In genomic region chr7:66101866-66102265, GRCm38 (mm10) we compare ENCODE assay signal across 9 mouse cellular contexts. TPM values are rescaled to one million over a fixed set of nuclear protein-coding genes. Genes with fewer than 3 reads are reported as not detected.
DNase-seq lines count a peak whose midpoint lies in the region; ATAC-seq and TF ChIP-seq lines count a peak whose summit lies in the region.
"Had no signal": no experiment of that assay in that cellular context is flagged by ENCODE, and none has a peak within 500 bp of the region (broad histone marks: within the 10 kb centered on the region; RNA-seq: fewer than 3 reads in every experiment).

No protein-coding gene starts in this region.

- WGBS in kidney, postnatal 0 days = 2% methylated on average over 4 of the region's 4 CpGs
- WGBS in kidney, embryonic 16.5 days = 6% methylated on average over 4 of the region's 4 CpGs

- no peaks in the 10 kb centered on the region for H3K27me3 ChIP-seq in kidney, postnatal 0 days (ENCODE audit: insufficient read depth, low read length)
- H3K27me3 ChIP-seq in kidney, embryonic 16.5 days (ENCODE audit: insufficient read depth, low read length) = no peaks in the 10 kb centered on the region
- H3K27me3 ChIP-seq: embryonic facial prominence, embryonic 12.5 days had no signal

- no peaks in the 10 kb centered on the region for H3K36me3 ChIP-seq in kidney, postnatal 0 days (ENCODE audit: insufficient read depth, low read length)
- no peaks in the 10 kb centered on the region for H3K36me3 ChIP-seq in kidney, embryonic 16.5 days (ENCODE audit: insufficient read depth, low read length)
- H3K36me3 ChIP-seq: embryonic facial prominence, embryonic 12.5 days had no signal

- no peak overlapping the region for H3K4me3 ChIP-seq in kidney, postnatal 0 days (replicated peaks; ENCODE audit: low read depth, low read length)
- no peak overlapping the region for H3K4me3 ChIP-seq in kidney, embryonic 16.5 days (ENCODE audit: low read length)
- H3K4me3 ChIP-seq: embryonic facial prominence, embryonic 12.5 days had no signal

- H3K4me1 ChIP-seq in kidney, postnatal 0 days (replicated peaks; ENCODE audit: insufficient read depth, low read length) = peaks cover 5% of the 10 kb centered on the region; the same call in 1 of the 2 replicates
- no peaks in the 10 kb centered on the region; the same call in 1 of the 2 replicates for H3K4me1 ChIP-seq in kidney, embryonic 16.5 days (ENCODE audit: insufficient read depth, low read length)

- H3K27ac ChIP-seq in kidney, postnatal 0 days = no peak overlapping the region
- H3K27ac ChIP-seq in kidney, embryonic 16.5 days (ENCODE audit: low read length) = no peak overlapping the region
- H3K27ac ChIP-seq: embryonic facial prominence, embryonic 12.5 days had no signal

- no peaks in the 10 kb centered on the region for H3K9me3 ChIP-seq in kidney, postnatal 0 days (replicated peaks; ENCODE audit: low read length)
- no peaks in the 10 kb centered on the region for H3K9me3 ChIP-seq in kidney, embryonic 16.5 days (ENCODE audit: low read length)
- H3K9me3 ChIP-seq: embryonic facial prominence, embryonic 12.5 days had no signal

- no peak for ATAC-seq in kidney, postnatal 0 days (replicated peaks; ENCODE audit: low FRiP score, low read depth)
- ATAC-seq in kidney, embryonic 16.5 days (ENCODE audit: low FRiP score, low TSS enrichment) = no peak
- ATAC-seq in CD4-positive, CD25-positive, alpha-beta regulatory T cell, adult 4 months = peak; percentile 86
- ATAC-seq in inflammation-experienced regulatory T-cells, adult 6 months = peak; percentile 63

- TF ChIP-seq CTCF in kidney, postnatal 0 days (IDR thresholded peaks at IDR 0.05; ENCODE audit: low read depth) = peak; percentile 89

- peak; percentile 83 for DNase-seq in kidney, postnatal 0 days (ENCODE audit: low spot score)
- DNase-seq in MN1 (ENCODE audit: low spot score) = peak; percentile 63
- DNase-seq in right cerebral cortex, adult 2 months (ENCODE audit: low spot score in 2 of 2) = no peak
- DNase-seq in frontal cortex, postnatal 25 days (ENCODE audit: low spot score in 2 of 2) = no peak

- no peak overlapping the region for H3K4me2 ChIP-seq in kidney, postnatal 0 days (ENCODE audit: low read length)
- H3K4me2 ChIP-seq in kidney, embryonic 16.5 days (replicated peaks; ENCODE audit: low read depth, low read length) = no peak overlapping the region
- H3K4me2 ChIP-seq: embryonic facial prominence, embryonic 12.5 days had no signal

- no peak overlapping the region for H3K9ac ChIP-seq in kidney, postnatal 0 days (ENCODE audit: low read depth, low read length)
- no peak overlapping the region for H3K9ac ChIP-seq in kidney, embryonic 16.5 days (replicated peaks; ENCODE audit: low read length)
- H3K9ac ChIP-seq: embryonic facial prominence, embryonic 12.5 days had no signal

RNA-seq across cellular contexts. Expression of gene Chsy1, which starts 7.4 kb away (rescaled TPM):
- 12.0 and 12.2 TPM in 2 replicates for polyA plus RNA-seq in kidney, postnatal 0 days (2015; fragmentation: Nextera tagmentation; extraction: Ambion mirVana)
- 13.4 and 13.9 TPM in 2 replicates for polyA plus RNA-seq in kidney, embryonic 16.5 days (2015; fragmentation: Nextera tagmentation; extraction: Ambion mirVana)
- 10 to 100 TPM in 1 of 2 experiments, 1 to 10 TPM in 1; 7.4 to 10.6 TPM for polyA plus RNA-seq in CD4-positive, CD25-positive, alpha-beta regulatory T cell, adult 4 months (2017; shearing (Covaris generic))
- polyA plus RNA-seq in inflammation-experienced regulatory T-cells, adult 6 months (2017; shearing (Covaris generic)) = 10 to 100 TPM in 2 of 3 experiments, 1 to 10 TPM in 1; 8.9 to 54.6 (median 10.3) TPM

RNA-seq across cellular contexts. Expression of gene Selenos, which starts 22.4 kb away (rescaled TPM):
- polyA plus RNA-seq in kidney, postnatal 0 days (2015; fragmentation: Nextera tagmentation; extraction: Ambion mirVana) = 140 and 145 TPM in 2 replicates
- 111 and 125 TPM in 2 replicates for polyA plus RNA-seq in kidney, embryonic 16.5 days (2015; fragmentation: Nextera tagmentation; extraction: Ambion mirVana)
- 100 to 1,000 TPM; 176 to 177 TPM for polyA plus RNA-seq in CD4-positive, CD25-positive, alpha-beta regulatory T cell, adult 4 months (2017; shearing (Covaris generic))
- polyA plus RNA-seq in inflammation-experienced regulatory T-cells, adult 6 months (2017; shearing (Covaris generic)) = 100 to 1,000 TPM; 180 to 191 (median 182) TPM

RNA-seq across cellular contexts. Expression of gene Snrpa1, which starts 43.1 kb away (rescaled TPM):
- polyA plus RNA-seq in kidney, postnatal 0 days (2015; fragmentation: Nextera tagmentation; extraction: Ambion mirVana) = 114 and 127 TPM in 2 replicates
- 159 and 167 TPM in 2 replicates for polyA plus RNA-seq in kidney, embryonic 16.5 days (2015; fragmentation: Nextera tagmentation; extraction: Ambion mirVana)
- polyA plus RNA-seq in CD4-positive, CD25-positive, alpha-beta regulatory T cell, adult 4 months (2017; shearing (Covaris generic)) = 100 to 1,000 TPM; 120 to 121 TPM
- polyA plus RNA-seq in inflammation-experienced regulatory T-cells, adult 6 months (2017; shearing (Covaris generic)) = 100 to 1,000 TPM; 128 to 166 (median 136) TPM

RNA-seq across cellular contexts. Expression of gene Gm45213, which starts 58.5 kb away (rescaled TPM):
- not detected in 2 replicates for polyA plus RNA-seq in kidney, postnatal 0 days (2015; fragmentation: Nextera tagmentation; extraction: Ambion mirVana)
- polyA plus RNA-seq in kidney, embryonic 16.5 days (2015; fragmentation: Nextera tagmentation; extraction: Ambion mirVana) = not detected in 2 replicates
- not detected for polyA plus RNA-seq in CD4-positive, CD25-positive, alpha-beta regulatory T cell, adult 4 months (2017; shearing (Covaris generic))
- not detected for polyA plus RNA-seq in inflammation-experienced regulatory T-cells, adult 6 months (2017; shearing (Covaris generic))
- polyA plus RNA-seq: embryonic facial prominence, embryonic 12.5 days; neural tube, embryonic 14.5 days had no signal

Comparison
In these comparisons a context has a peak if more than half of its experiments do, and no peak if none do; other contexts are left out.
1. ATAC-seq: peak in CD4-positive, CD25-positive, alpha-beta regulatory T cell, adult 4 months (single experiment) and inflammation-experienced regulatory T-cells, adult 6 months (single experiment); none in kidney, postnatal 0 days (single experiment) and kidney, embryonic 16.5 days (single experiment).
2. DNase-seq: peak in kidney, postnatal 0 days (single experiment) and MN1 (single experiment); none in right cerebral cortex, adult 2 months (0 of 2) and frontal cortex, postnatal 25 days (0 of 2).